Mouse (Mus musculus): Measurements from ENCODE around the gene Ptbp1. TPM values are rescaled to one million over a fixed set of nuclear protein-coding genes. Genes with fewer than 3 reads are reported as not detected.

Ptbp1 gene
- total RNA-seq, 4 experiments from 2014 or later = 11.8 to 19.3 (median 14.8) TPM

- DNase-seq (ENCODE audit: low spot score in 2 of 2) = no peak
These were observed 4.3 kb downstream of the Ptbp1 start for GRCm38 (mm10) chr10:79858416-79859074.

- no peak for DNase-seq (ENCODE audit: low spot score in 2 of 2)
These were observed 4.9 kb downstream of the Ptbp1 start for GRCm38 (mm10) chr10:79859116-79859515.

DNA sequence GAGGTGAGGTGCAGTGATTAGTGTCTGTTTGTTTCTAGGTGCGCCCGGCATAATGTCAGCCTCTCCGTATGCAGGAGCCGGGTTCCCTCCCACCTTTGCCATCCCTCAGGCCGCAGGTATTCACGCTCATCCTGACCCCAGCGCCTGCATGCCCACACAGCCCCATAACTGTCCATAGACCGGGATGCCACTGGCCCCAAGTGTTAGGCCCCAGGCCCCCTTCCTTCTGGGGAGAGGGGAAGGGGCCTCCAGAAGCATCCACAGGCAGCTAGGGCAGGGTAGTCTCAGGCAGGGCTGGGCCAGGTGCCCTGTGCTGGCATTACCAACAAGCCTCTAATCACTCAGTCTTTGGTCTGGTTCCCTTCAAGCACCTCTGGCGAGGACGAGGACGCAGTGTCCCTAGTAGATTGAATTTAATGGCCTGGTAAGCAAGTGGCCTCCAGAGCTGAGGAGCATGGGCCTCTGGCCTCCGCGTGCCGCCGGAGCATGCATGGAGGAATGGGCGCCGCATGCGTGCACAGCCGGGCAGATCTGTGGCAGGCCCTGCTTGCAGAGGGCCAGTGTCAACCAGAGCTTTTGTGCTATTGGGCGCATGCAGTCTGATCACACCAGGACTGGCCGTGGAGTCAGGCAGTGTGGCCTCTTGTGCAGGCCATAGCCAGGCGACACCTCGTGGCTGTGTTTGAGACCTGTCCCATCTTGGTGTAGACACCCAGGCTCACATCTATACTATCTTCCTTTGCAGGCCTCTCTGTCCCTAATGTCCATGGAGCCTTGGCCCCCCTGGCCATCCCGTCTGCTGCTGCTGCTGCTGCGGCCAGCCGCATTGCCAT, 6.1 kb downstream of the Ptbp1 start:
- no peak for DNase-seq (ENCODE audit: low spot score in 2 of 2)

GRCm38 (mm10) chr10:79861230-79862048, 7.2 kb downstream of the Ptbp1 start:
- DNase-seq (ENCODE audit: low spot score in 2 of 2) = no peak

DNA sequence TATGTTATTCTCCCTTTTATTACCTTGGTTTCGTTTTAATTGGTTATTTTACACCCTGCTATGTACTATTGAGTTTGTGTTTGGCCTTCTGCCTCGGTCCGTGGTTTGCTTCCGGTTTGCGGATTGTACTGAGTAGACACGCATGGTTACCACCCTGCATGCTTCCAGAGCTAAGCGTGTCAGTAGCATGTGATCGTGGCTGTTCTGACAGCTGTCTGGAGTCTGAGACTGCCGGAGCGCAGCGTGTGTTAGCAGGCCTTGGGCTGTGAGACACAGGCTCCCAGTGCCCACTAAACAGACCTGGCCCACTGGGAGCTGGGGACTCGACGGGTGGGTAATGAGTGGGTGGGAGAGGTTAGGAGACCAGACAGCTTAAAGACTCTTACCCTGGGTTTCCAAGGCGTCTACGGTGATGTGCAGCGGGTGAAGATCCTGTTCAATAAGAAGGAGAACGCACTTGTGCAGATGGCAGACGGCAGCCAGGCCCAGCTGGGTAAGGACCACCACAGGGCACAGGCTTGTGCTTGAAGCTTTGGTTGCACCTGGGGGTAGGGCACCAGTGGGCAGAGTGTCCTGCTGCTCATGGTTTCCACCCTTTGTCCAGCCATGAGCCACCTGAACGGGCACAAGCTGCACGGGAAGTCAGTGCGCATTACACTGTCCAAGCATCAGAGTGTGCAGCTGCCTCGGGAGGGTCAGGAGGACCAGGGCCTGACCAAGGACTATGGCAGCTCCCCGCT, 8.0 kb downstream of the Ptbp1 start:
- no peak for DNase-seq (ENCODE audit: low spot score in 2 of 2)

GRCm38 (mm10) chr10:79862925-79863324, 8.7 kb downstream of the Ptbp1 start:
- no peak for DNase-seq (ENCODE audit: low spot score in 2 of 2)

DNA sequence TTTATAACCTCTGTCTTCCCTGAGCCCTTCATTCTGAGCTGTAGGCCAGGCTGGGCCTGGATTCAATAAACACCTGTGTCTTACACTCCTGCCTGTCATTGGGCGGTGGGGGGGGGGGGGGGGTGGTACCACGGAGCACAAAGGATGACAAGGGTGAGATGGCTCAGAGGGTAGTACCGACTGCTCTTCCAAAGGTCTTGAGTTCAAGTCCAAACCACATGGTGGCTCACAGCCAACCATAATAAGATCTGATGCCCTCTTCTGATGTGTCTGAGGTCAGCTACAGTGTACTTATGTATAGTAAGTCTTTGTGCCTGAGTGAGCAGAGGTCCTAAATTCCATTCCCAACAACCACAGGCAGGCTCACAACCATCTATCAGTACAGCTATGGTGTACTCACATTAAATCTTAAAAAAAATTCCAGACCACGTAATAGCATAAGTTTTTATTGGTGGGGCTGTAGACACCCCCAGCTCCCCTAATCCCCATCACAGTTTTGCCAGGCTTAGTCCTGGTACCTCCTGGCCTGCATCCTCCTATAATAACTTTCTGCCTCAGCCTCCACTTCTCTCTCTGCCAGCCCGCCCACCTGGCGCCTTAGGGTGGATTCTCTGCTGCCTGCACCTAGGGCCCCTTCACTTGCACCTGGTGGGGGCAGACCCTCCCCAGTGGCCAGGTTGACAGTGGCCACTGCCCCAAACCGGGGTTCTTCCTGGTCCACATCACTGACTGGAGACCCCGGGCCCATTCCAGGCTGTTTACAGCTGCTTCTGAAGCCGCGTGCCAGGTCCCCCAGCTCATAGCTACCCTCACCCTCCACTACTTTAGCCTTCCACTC, 10.3 kb downstream of the Ptbp1 start:
- no peak for DNase-seq (ENCODE audit: low spot score in 2 of 2)

- no peak for DNase-seq (ENCODE audit: low spot score in 2 of 2)
These were observed 11.0 kb downstream of the Ptbp1 start for GRCm38 (mm10) chr10:79865189-79865601.

GRCm38 (mm10) chr10:79865801-79866295, 11.6 kb downstream of the Ptbp1 start:
- DNase-seq (ENCODE audit: low spot score in 2 of 2) = no peak

DNA sequence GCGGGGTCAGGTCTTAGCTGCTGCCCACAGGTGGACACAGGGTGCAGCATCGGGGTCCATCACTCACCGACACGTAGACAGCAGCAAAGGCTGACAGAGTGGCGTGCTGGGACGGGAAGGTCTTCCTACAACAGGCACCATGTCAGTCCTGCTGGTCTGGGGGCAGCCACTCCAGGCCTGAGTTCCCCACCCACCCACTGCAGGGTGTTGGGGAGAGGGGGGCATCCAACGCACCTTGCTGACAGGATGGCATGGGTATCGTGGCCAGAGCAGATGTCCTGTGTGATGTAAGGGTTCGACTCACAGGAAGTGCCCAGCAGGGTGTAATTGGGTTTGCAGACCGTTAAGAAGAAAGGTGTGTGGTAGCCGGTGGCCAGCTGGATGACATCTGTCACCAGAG, 12.4 kb downstream of the Ptbp1 start:
- no peak for DNase-seq (ENCODE audit: low spot score in 2 of 2)

DNA sequence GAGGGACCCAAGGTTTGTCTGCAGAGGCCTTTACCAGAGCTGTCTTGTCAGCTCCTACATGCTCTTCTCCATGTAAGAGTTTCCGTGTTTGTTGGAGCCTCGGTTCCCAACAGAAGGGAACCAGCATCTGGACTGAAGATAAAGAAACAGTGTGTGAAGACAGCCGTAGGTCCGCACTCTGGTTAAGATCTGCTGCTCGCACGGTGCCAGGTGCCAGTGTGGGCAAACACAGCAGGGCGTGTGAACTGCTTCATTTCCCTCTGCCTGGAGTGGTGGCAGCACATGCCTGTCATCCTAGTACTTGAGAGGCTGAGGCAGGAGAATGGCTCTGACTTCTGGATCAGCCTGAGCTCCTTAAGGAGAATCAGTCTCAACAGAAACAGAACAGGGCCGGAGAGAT, 17.6 kb downstream of the Ptbp1 start:
- no peak for DNase-seq (ENCODE audit: low spot score in 2 of 2)

DNA sequence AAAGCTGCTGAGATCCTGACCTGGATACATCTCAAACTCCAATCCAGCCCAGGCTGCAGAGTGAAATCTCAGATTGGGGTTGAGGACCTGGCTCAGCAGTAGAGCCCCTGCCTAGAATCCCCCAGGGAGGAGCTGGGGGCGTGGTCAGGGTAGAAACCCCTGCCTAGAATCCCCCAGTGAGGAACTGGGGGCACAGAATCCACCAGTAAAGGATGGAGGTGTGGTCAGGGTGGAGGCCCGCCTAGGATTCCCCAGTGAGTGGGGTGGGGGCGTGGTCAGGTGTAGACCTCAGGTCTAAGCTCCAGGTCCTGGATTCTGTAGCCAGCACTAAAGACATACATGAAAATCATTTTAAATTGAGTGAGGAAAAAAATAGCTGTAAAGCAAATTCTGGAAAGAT, 18.6 kb downstream of the Ptbp1 start:
- no peak for DNase-seq (ENCODE audit: low spot score in 2 of 2)

DNA sequence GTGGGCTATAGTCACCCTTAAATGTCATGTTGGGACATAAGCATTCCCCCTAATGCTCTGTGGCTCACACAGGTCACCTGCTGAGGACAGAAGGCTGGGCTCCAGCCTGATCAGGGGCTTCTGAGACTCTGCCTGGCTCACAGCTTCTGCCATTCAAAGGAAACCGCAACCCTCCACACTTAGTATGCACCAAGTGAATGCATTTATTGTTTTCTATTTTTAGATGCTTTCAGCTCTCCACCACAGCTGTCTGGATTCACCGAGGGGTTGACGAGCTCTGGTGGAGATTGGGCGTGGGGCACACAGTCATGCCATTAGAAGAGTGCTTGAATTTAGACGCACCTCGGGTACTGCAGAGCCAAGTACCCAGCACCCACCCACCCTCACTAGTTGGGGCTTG, 19.1 kb downstream of the Ptbp1 start:
- DNase-seq (ENCODE audit: low spot score in 2 of 2) = no peak

DNA sequence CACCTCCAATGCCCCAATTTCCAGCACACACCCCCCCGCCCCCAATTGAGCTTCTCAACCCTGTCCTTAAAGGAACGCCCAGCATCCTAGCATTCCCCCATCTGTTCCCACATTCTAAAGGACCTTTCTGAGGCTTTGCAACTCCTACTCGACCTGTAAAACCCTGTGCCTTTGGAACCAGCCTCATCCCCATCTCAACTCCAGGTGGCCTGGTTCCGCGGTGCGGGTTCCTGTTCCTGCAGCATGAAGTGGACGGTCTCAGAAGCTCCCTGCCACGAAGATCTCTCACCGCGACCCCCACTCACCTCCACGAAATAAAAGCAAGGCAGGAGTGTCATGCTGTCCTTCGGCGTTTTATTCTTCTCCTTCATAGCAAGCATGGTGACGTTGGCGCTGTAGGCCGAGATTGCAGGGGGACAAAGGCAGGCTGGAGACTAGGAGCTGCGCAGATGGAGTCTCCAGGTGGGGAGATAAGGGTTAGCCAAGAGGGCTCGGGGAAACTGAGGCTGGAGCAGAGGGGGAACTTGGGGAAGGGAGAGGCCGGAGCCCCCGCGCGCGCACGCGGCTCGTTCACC, 19.6 kb downstream of the Ptbp1 start:
- DNase-seq (ENCODE audit: low spot score in 2 of 2) = no peak

DNA sequence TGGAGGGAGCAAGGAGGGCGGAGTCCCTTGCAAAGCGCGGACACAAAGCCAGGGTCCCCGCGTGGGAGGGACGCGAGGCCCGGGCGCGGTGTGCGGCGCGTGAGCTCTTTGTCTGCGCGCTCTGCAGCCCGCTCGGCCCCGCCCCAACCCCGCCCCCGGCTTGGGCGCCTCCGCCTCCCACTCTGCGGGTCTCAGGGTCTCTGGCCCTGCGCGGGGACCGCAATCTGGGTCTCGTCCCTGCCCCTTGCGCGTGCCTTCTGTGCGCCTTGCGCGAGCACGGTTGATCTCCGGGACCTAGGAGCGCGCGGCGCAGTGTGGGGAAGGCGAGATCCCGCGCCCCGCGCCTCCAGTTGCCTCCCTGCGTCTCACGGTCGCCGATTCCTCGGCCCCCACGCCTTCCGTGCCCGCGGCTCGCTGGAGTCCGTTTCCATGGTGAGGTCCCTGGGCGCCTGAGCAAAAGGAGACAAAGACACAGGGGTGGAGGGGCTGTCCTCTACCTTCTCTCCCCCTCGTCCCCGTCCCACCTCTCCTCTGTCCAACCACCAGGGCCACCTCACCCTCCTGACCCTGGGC, 20.1 kb downstream of the Ptbp1 start, which contains the start of the genes Prtn3 and Plppr3:
Prtn3 (plus strand) TSS at position 187 of the 573 bp plus-strand sequence.
Plppr3 (minus strand) TSS at position 345 of the 573 bp plus-strand sequence.
- no peak for DNase-seq (ENCODE audit: low spot score in 2 of 2)

DNA sequence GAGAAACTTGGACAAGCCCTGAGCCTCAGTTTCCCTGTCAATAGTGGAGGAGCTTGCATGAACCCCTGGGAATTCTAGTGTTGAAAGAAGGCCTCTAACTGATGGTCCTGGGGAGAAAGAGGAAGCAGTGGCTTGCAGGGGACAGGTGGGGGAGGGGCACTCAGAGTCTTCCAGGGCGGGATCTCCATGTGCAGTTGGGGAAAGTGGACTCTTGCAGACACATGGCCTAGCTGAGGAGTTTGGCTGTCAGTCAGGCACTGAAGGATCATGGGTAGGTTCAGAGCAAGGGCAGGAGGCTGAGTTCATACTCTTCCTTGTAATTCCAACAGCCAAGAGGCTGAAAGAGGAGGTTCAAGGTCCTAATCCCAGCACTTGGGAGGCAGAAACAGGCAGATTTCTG, 22.9 kb downstream of the Ptbp1 start:
- no peak for DNase-seq (ENCODE audit: low spot score in 2 of 2)

- peak; percentile 48 to 61 for DNase-seq (ENCODE audit: low spot score in 2 of 2)
These were observed 23.5 kb downstream of the Ptbp1 start for GRCm38 (mm10) chr10:79877757-79878156.

- no peak for DNase-seq (ENCODE audit: low spot score in 2 of 2)
These were observed 25.3 kb downstream of the Ptbp1 start for GRCm38 (mm10) chr10:79879527-79879926.

DNA sequence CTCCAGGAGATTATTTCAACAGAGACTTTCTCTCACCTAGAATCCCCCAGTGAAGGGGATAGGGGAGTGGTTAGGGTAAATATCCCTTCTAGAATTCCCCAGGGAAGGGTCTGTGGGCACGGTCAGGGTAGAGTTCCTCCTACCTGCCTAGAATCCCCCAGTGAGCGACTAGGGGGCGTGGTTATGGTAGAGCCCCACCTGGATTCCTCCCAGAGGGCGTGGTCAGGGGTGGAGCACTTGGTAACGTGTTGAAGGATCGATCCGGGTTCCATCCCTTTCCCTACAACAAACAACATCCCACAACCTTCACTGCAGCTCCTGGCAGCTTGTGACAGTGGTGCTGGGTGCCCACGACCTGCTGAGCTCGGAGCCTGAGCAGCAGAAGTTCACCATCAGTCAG, 26.5 kb downstream of the Ptbp1 start:
- DNase-seq (ENCODE audit: low spot score in 2 of 2) = no peak

All from gastrocnemius, adult 8-10 months (tissue).